Mouse (Mus musculus): ENCODE data around the gene Mcub.

DNA sequence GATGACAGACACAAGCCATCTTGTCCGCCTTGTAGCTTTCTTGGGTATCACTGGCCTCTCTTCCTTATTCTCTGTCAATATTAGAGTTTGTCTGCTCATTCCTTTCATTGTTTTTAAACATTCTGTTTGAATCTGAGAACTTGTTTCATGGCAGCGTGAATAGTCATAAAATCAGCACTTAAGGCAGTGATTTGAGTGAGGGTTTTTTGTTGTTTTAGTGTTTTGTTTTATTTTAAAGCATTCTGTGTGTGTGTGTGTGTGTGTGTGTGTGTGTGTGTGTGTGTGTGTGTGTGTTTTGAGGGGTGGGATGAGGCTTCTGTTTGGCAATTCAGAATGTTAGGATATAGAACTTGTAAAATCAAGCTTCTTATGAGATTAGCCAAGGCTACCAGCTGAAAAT, 90.1 kb downstream of the Mcub start:
- no peak for TF ChIP-seq POLR2A (IDR thresholded peaks at IDR 0.05; ENCODE audit: extremely low read depth, insufficient read depth, low read length)
- no peak for TF ChIP-seq CTCF (IDR thresholded peaks at IDR 0.05; ENCODE audit: low read depth, low read length)

Data from liver, adult 2 months (tissue).